Mouse (Mus musculus) Muller cell, postnatal 12 days (primary cell): Measurements from ENCODE around the gene Unk.

ENCODE experiments used
- DNase-seq: peaks from one replicate; pipeline ENCODE4 v3.0.0-alpha.2; 2015; ENCODE audit errors: inconsistent ontology term

The Unk gene

GRCm38 (mm10) chr11:116030088-116030897, at the start of gene Unk:
Gene Unk (plus strand): TSS chr11:116030322.
- peak; percentile 98 for DNase-seq

GRCm38 (mm10) chr11:115982472-115982871, 47.6 kb upstream of the Unk start:
- DNase-seq = no peak

- no peak for DNase-seq
Measured at GRCm38 (mm10) chr11:115983291-115983690, 46.8 kb upstream of the Unk start.

DNA sequence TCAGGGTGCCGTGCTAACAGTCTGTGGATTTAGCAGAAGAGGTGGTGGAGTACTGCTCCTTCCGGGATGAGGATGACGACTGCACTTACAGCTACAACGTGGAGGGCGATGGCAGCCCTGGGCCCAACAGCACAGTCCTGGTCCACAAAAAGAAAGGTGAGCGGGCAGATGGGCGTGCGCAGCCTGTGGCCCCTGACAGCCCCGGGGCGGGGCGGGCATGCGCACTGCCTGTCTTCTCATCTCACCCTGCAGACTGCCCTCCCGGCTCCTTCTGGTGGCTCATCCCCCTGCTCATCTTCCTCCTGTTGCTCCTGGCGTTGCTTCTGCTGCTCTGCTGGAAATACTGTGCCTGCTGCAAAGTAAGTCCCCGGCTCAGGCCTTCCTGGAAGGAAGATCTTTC, 40.4 kb upstream of the Unk start:
- no peak for DNase-seq

GRCm38 (mm10) chr11:115992098-115992497, 38.0 kb upstream of the Unk start:
- peak; percentile 54 for DNase-seq

- no peak for DNase-seq
Measured at GRCm38 (mm10) chr11:115995256-115995655, 34.9 kb upstream of the Unk start.

GRCm38 (mm10) chr11:115997047-115997446, 33.1 kb upstream of the Unk start:
- no peak for DNase-seq

- DNase-seq = no peak
Measured at GRCm38 (mm10) chr11:115997662-115998061, 32.5 kb upstream of the Unk start.

DNA sequence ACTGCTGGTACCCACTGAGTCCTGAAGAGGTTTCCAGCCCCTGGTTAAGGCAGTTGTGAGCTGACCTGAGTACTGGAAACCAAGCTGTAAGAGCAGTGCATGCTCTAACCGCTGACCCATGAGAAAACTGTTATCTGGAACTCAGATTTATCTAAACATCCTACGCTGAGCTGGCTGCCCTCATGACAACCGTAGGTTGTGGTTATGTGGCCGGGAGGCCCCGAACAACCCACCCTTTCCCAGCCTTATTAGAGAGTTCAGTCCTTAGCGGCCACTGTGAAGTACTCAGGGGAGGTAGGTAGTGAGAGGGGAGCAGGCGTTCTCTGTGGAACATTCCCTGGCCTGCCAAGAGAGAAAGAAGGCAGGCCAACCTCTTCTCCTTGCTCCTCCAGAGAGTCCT, 31.1 kb upstream of the Unk start:
- no peak for DNase-seq

DNA sequence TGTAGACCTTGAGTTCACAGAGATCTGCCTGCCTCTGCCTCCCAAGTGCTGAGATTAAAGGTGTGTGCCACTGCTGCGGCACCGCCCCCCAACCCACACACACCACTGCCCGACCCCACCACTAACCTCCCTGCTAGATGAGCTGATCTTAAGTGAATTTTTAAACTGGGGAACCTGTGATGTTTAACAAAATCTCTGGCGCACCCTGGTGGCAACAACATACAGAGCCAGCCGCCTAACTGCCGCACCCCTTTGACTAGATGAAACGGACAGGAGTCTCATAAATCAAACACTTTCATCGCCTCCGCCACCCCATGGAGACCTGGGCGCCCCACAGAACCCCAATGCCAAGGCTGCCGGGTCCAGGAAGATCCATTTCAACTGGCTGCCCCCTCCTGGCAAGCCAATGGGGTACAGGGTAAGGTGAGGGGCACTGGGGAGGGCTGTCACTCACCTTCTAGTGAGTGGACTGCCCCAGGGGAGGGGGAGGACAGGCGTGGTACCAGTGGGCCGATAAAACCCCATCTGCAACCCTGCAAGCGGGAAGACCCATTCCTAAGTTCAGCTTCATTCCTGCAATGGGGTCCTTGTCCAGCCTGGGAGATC, 30.5 kb upstream of the Unk start:
- peak; percentile 55 for DNase-seq

DNA sequence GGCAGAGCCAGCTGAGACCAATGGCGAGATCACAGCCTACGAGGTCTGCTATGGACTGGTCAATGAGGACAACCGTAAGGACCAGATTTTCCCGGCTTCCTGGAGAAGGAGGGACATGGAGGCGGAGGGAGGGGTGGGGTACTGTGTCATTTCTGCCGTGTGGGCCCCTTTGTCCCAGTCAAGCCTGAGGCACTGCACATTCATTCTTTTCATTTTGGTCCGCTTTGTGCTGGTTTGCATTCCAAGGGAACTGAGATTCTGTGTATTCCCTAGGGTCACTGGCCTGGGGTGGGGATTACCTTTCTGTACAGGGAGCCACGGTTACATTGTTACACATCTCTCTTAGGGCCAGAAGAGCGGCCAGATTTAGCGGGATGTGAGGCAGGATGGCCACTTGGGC, 29.5 kb upstream of the Unk start:
- peak; percentile 54 for DNase-seq

GRCm38 (mm10) chr11:116001725-116002124, 28.4 kb upstream of the Unk start:
- no peak for DNase-seq

DNA sequence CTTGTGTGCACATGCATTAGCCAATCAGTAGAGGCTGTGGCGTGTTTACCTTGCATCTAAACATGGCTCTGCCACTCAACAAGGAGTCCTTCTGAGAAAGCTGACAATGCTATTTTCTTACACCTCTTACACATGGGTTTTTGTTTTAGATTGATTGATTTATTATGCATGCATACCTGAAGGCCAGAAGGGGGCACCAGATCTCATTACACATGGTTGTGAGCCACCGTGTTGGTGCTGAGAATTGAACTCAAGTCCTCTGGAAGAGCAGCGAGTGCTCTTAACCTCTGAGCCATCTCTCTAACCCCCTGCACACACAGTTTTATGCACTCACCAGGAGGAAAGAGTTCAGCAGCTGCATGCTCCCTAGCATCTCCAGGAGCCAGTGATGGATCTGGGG, 27.2 kb upstream of the Unk start:
- DNase-seq = no peak

DNA sequence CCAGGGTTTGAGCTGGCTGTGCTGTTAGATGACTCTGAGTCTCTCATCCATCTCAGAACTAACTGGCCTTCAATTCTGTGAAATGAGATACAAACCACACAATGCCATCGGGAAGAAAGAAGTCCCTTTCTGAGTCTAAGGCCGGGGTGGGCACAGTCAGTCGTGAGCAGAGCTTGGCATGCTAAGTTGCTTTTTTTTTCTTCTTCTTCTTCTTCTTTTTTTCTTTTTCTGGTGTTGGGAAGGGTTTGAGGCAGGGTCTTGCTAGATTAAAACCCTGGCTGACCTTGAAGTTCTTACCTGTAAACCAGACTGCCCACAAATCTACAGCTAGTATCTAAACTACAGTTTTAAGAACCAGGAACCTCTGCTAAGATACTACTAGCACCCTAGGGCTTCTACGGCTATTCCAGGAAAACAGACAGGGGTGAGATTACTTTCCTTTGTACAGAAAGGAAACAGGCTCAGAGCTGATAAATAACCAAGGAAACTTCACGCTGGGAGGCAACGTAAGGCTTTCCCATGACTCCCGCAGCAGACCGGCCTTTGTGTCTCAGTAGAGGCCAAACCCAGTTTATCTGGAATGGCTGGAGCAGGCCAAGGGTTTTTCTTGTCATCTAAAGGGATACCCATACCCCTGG, 25.8 kb upstream of the Unk start:
- no peak for DNase-seq

DNA sequence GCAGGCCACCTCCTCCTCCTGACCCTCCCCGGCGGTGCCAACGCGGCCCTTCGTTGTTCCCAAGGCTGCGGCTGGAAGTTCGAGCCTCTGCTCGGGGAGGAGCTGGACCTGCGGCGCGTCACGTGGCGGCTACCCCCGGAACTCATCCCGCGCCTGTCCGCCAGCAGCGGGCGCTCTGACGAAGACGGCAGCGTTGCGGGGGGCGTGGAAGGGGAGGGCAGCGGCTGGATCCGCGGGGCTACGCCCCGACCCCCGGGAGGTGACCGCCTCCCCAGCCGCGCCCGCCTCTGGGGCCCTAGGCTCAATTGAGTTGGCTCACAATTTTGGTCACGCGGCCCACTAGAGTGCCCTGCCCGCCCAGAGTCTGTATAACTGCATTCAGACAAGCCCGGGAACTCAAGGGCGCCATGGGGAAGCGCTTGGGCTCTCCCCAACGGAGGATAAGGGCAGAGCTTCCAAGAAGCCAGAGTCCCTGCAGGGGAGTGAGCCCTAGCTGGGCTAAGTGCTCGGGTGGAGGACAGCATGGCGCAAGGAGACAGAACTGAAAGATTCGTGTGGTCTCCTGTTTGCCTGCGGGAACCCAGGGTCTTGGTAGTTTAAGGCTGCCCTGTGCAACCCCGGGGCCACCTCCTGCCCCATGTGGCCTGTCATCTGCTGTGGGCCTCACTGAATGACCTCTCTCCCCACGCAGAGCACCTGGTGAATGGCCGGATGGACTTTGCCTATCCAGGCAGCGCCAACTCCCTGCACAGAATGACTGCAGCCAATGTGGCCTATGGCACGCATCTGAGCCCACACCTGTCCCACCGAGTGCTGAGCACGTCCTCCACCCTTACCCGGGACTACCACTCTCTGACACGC, 25.1 kb upstream of the Unk start:
- DNase-seq = peak; percentile 82

- DNase-seq = no peak
Measured at GRCm38 (mm10) chr11:116005701-116006419, 24.3 kb upstream of the Unk start.

GRCm38 (mm10) chr11:116007095-116007850, 22.8 kb upstream of the Unk start:
- DNase-seq = no peak

GRCm38 (mm10) chr11:116008411-116008810, 21.7 kb upstream of the Unk start:
- DNase-seq = no peak

DNA sequence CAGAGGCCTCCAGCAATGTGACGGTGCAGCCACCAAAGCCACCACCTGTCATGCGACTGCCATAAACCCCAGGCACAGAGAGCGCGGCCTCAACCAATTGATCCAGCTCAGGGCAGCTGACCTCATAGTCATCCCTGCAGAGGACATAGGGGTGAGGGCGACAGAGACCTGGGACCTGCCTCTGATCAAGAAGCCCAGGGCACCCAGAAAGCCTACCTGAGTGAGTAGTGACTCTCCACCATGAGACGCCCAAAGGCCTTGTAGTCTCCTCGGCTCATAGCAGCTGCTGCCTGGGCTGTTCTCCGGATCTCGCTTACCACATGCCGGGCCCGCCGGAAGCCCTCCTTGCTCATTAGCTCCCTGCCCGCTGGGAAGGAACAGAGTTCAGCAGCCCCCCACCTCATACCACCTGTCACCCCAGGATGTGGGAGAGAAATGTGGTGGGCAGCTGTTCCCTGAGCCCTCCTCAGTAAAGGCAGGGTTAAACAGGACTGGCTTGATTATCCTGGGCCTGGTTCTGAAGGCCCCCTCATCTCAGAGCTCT, 21.2 kb upstream of the Unk start:
- DNase-seq = no peak

DNA sequence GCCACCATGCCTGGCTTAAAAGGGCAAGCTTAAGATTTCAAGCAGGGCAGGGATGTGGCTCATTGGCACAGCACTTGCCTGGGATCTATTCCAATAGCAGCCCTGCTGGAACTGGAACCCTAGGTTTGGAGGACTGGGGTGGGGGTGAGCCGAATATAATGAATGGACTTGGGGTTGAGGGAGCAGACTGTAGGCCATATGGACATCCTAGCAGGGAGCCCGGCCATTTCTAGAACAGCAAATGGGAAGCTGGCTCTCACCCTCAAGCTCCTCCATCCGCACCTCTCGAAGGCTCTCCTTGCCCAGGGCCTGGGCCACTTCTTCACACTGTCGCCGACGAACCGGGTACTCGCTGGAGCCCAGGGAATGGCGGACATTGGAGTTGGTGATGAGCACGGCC, 20.5 kb upstream of the Unk start:
- DNase-seq = no peak
